Mouse (Mus musculus): ENCODE data around the gene Tnfrsf21.

- TF ChIP-seq CTCF (IDR thresholded peaks at IDR 0.05; ENCODE audit: control insufficient read depth, insufficient read depth, insufficient replicate concordance, low read depth, low read length) = no peak
- no peak for TF ChIP-seq POLR2A (IDR thresholded peaks at IDR 0.05; ENCODE audit: control insufficient read depth, low read depth, low read length)
Observed at GRCm38 (mm10) chr17:43121096-43121495, 104.7 kb downstream of the Tnfrsf21 start.

Data from testis, adult 2 months (tissue).